Mouse (Mus musculus): Measurements from ENCODE around the gene Krt7. TPM values are rescaled to one million over a fixed set of nuclear protein-coding genes. Genes with fewer than 3 reads are reported as not detected.

The Krt7 gene
- polyA plus RNA-seq, 1 experiment from 2014 or later = 12.0 TPM

- Histone ChIP-seq H3K27me3 (ENCODE audit: control insufficient read depth, insufficient read depth, low read length) (no peaks in the 10 kb centered on the region), H3K4me3 (ENCODE audit: low read depth, low read length) (no peak overlapping the region), H3K4me2 (replicated peaks; ENCODE audit: low read depth, low read length) (no peak overlapping the region), H3K9ac (ENCODE audit: low read depth, low read length) (no peak overlapping the region), H3K36me3 (ENCODE audit: control insufficient read depth, insufficient read depth, low read length) (no peaks in the 10 kb centered on the region), H3K27ac (ENCODE audit: low read depth, low read length) (no peak overlapping the region), H3K9me3 (ENCODE audit: control insufficient read depth, low read length) (no peaks in the 10 kb centered on the region), H3K4me1 (replicated peaks; ENCODE audit: control insufficient read depth, insufficient read depth, low read length) (no peaks in the 10 kb centered on the region)
- ATAC-seq (ENCODE audit: low FRiP score) (no peak), DNase-seq (ENCODE audit: low spot score) (no peak)
- 93% methylated on average over 4 of the region's 4 CpGs for WGBS
These were observed 58.2 kb downstream of the Krt7 start for GRCm38 (mm10) chr15:101469093-101469492.

- Histone ChIP-seq H3K36me3 (ENCODE audit: control insufficient read depth, insufficient read depth, low read length) (no peaks in the 10 kb centered on the region), H3K9ac (ENCODE audit: low read depth, low read length) (no peak within 1 kb of the TSS), H3K27me3 (ENCODE audit: control insufficient read depth, insufficient read depth, low read length) (no peaks in the 10 kb centered on the region), H3K4me2 (replicated peaks; ENCODE audit: low read depth, low read length) (no peak within 1 kb of the TSS), H3K9me3 (ENCODE audit: control insufficient read depth, low read length) (no peaks in the 10 kb centered on the region), H3K4me1 (replicated peaks; ENCODE audit: control insufficient read depth, insufficient read depth, low read length) (no peaks in the 10 kb centered on the region), H3K27ac (ENCODE audit: low read depth, low read length) (no peak within 1 kb of the TSS), H3K4me3 (ENCODE audit: low read depth, low read length) (no peak within 1 kb of the TSS)
- WGBS = 39% methylated on average over 10 of the region's 10 CpGs
- DNase-seq (ENCODE audit: low spot score) = peak; percentile 56
- ATAC-seq (ENCODE audit: low FRiP score) = no peak
These were observed 62.2 kb downstream of the Krt7 start, which contains the start of gene Krt86 for GRCm38 (mm10) chr15:101472952-101473528. TSS of gene Krt86 (plus strand) at chr15:101473478.

GRCm38 (mm10) chr15:101479007-101479665 is 68.3 kb downstream of the Krt7 start:
- Histone ChIP-seq H3K4me1 (replicated peaks; ENCODE audit: control insufficient read depth, insufficient read depth, low read length) (peaks cover 7% of the 10 kb centered on the region), H3K27ac (ENCODE audit: low read depth, low read length) (no peak overlapping the region), H3K4me3 (ENCODE audit: low read depth, low read length) (peak overlapping the region; percentile 24), H3K9me3 (ENCODE audit: control insufficient read depth, low read length) (no peaks in the 10 kb centered on the region), H3K9ac (ENCODE audit: low read depth, low read length) (peak overlapping the region; percentile 50; the same call in 1 of the 2 replicates), H3K27me3 (ENCODE audit: control insufficient read depth, insufficient read depth, low read length) (peaks cover 4% of the 10 kb centered on the region; the same call in 1 of the 2 replicates), H3K4me2 (replicated peaks; ENCODE audit: low read depth, low read length) (peak overlapping the region; percentile 67), H3K36me3 (ENCODE audit: control insufficient read depth, insufficient read depth, low read length) (no peaks in the 10 kb centered on the region)
- ATAC-seq (ENCODE audit: low FRiP score) (no peak), DNase-seq (ENCODE audit: low spot score) (peak; percentile 74)
- WGBS = 13% methylated on average over 31 of the region's 31 CpGs

- Histone ChIP-seq H3K27me3 (ENCODE audit: control insufficient read depth, insufficient read depth, low read length) (peaks cover 4% of the 10 kb centered on the region; the same call in 1 of the 2 replicates), H3K9me3 (ENCODE audit: control insufficient read depth, low read length) (no peaks in the 10 kb centered on the region), H3K4me1 (replicated peaks; ENCODE audit: control insufficient read depth, insufficient read depth, low read length) (peaks cover 7% of the 10 kb centered on the region), H3K36me3 (ENCODE audit: control insufficient read depth, insufficient read depth, low read length) (no peaks in the 10 kb centered on the region), H3K4me3 (ENCODE audit: low read depth, low read length) (peak overlapping the region; percentile 24), H3K4me2 (replicated peaks; ENCODE audit: low read depth, low read length) (peak overlapping the region; percentile 67), H3K9ac (ENCODE audit: low read depth, low read length) (peak overlapping the region; percentile 50; the same call in 1 of the 2 replicates), H3K27ac (ENCODE audit: low read depth, low read length) (no peak overlapping the region)
- no peak for ATAC-seq (ENCODE audit: low FRiP score)
- 31% methylated on average over 11 of the region's 11 CpGs for WGBS
- DNase-seq (ENCODE audit: low spot score) = peak; percentile 49
These were observed 68.8 kb downstream of the Krt7 start for GRCm38 (mm10) chr15:101479666-101480060.

MicroRNAs within 50 kb of the gene (microRNA counts, 519-probe panel; counts per million panel counts)
- microRNA mmu-miR-1941-3p (not detected), microRNA mmu-miR-1941-5p (not detected)

Other genes with a start within 250 kb of the Krt7 start
- 16.2 and 17.1 TPM in 2 replicates for gene Acvr1b, start 237.0 kb upstream of the Krt7 start, polyA plus RNA-seq (2014; fragmentation: Nextera tagmentation; extraction: Ambion mirVana)
- gene Grasp, start 186.9 kb upstream of the Krt7 start, polyA plus RNA-seq (2014; fragmentation: Nextera tagmentation; extraction: Ambion mirVana) = 4.5 and 5.0 TPM in 2 replicates
- gene Nr4a1, start 156.8 kb upstream of the Krt7 start, polyA plus RNA-seq (2014; fragmentation: Nextera tagmentation; extraction: Ambion mirVana) = 2.2 and 2.9 TPM in 2 replicates
- 66.5 and 69.6 TPM in 2 replicates for gene Atg101, start 126.8 kb upstream of the Krt7 start, polyA plus RNA-seq (2014; fragmentation: Nextera tagmentation; extraction: Ambion mirVana)
- gene 6030408B16Rik, start 117.8 kb upstream of the Krt7 start, polyA plus RNA-seq (2014; fragmentation: Nextera tagmentation; extraction: Ambion mirVana) = 0.17 and 0.25 TPM in 2 replicates
- 0.09 TPM in 1 of 2 replicates, not detected in the other for gene Krt80, start 40.9 kb upstream of the Krt7 start, polyA plus RNA-seq (2014; fragmentation: Nextera tagmentation; extraction: Ambion mirVana)
- gene Krt87, start 27.8 kb downstream of the Krt7 start, polyA plus RNA-seq (2014; fragmentation: Nextera tagmentation; extraction: Ambion mirVana) = 0.08 TPM in 1 of 2 replicates, not detected in the other
- not detected in 2 replicates for gene Krt88, start 36.7 kb downstream of the Krt7 start, polyA plus RNA-seq (2014; fragmentation: Nextera tagmentation; extraction: Ambion mirVana)
- gene Krt81, start 52.7 kb downstream of the Krt7 start, polyA plus RNA-seq (2014; fragmentation: Nextera tagmentation; extraction: Ambion mirVana) = not detected in 2 replicates
- gene Krt86, start 62.4 kb downstream of the Krt7 start, polyA plus RNA-seq (2014; fragmentation: Nextera tagmentation; extraction: Ambion mirVana) = not detected in 2 replicates
- gene Krt83, start 80.5 kb downstream of the Krt7 start, polyA plus RNA-seq (2014; fragmentation: Nextera tagmentation; extraction: Ambion mirVana) = not detected in 2 replicates
- gene Gm49425, start 106.2 kb downstream of the Krt7 start, polyA plus RNA-seq (2014; fragmentation: Nextera tagmentation; extraction: Ambion mirVana) = not detected in 2 replicates
- gene Krt84, start 121.8 kb downstream of the Krt7 start, polyA plus RNA-seq (2014; fragmentation: Nextera tagmentation; extraction: Ambion mirVana) = not detected in 2 replicates
- gene Krt82, start 139.6 kb downstream of the Krt7 start, polyA plus RNA-seq (2014; fragmentation: Nextera tagmentation; extraction: Ambion mirVana) = not detected in 2 replicates
- gene Krt90, start 151.9 kb downstream of the Krt7 start, polyA plus RNA-seq (2014; fragmentation: Nextera tagmentation; extraction: Ambion mirVana) = 0.07 and 0.42 TPM in 2 replicates
- 0.04 and 0.05 TPM in 2 replicates for gene Krt75, start 162.9 kb downstream of the Krt7 start, polyA plus RNA-seq (2014; fragmentation: Nextera tagmentation; extraction: Ambion mirVana)
- gene Gm5414, start 217.1 kb downstream of the Krt7 start, polyA plus RNA-seq (2014; fragmentation: Nextera tagmentation; extraction: Ambion mirVana) = not detected in 2 replicates
- gene Gm5478, start 236.3 kb downstream of the Krt7 start, polyA plus RNA-seq (2014; fragmentation: Nextera tagmentation; extraction: Ambion mirVana) = not detected in 2 replicates

Measured in hindbrain, embryonic 11.5 days (tissue).